Mouse (Mus musculus) cortical plate, adult 2 months (tissue): ENCODE measurements around the gene Rab5b.

ENCODE experiments used
- CTCF ChIP-seq: fragments of 200-500 bp; IDR thresholded peaks from 2 replicates; pipeline ENCODE4 v1.5.1; 2011; ENCODE audit warnings: mild to moderate bottlenecking, control low read depth, low read length; ENCODE audit not compliant: insufficient read depth; ENCODE audit errors: extremely low read depth
- POLR2A ChIP-seq: fragments of 200-500 bp; IDR thresholded peaks from 2 replicates; pipeline ENCODE4 v1.6.1; 2011; ENCODE audit warnings: mild to moderate bottlenecking, low read length, control low read depth; ENCODE audit not compliant: insufficient read depth; ENCODE audit errors: extremely low read depth

DNA sequence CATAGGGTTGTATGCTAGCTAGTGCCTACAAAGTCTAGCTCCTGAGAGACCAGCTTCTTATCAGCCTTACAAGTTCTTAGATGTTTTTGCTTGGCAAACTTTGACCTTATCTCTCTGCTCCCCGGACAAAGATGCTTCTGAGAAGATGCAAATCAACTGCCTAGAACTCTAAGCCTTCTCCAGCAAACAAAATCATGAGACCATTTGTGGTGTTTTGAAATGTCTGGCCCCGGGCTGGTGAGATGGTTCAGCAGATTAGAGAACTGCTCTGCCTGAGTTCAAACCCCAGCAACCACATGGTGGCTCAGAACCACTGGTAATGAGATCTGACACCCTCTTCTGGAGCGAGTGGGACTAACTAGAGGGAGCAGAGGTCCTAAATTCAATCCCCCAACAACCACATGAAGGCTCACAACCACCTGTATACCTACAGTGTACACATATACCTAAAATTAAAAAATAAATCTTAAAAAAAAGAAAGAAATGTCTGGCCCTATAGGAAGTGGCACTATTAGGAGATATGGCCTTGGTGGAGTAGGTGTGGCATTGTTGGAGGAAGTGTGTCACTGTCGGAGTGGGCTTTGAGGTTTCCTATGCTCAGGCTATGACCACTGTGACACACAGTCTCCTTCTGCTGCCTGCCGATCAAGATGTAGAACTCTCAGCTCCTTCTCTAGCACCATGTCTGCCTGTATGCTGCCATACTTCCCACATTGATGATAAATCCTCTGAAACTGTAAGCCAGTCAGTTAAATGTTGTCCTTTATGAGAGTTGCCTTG is 32.4 kb downstream of the Rab5b start:
- TF ChIP-seq CTCF (no peak), POLR2A (no peak)
